Mouse (Mus musculus) liver, embryonic 16.5 days (tissue): ENCODE results near the gene Rbfox3. TPM values are rescaled to one million over a fixed set of nuclear protein-coding genes. Genes with fewer than 3 reads are reported as not detected.
A peak's percentile ranks its signal among the peaks of the same experiment; 100 is the strongest.

Experiments
- ATAC-seq: fragments of 200-750 bp; cut with Nextera tagmentation; 2 replicates; pipeline ENCODE4 v1.8.0; 2017; ENCODE audit warnings: low read depth, mild to moderate bottlenecking, moderate number of reproducible peaks, moderate library complexity
- H3K27ac ChIP-seq: fragments of 300-500 bp; sonication (generic); 2 replicates; pipeline ENCODE4 v1.5.1; 2014; ENCODE audit warnings: mild to moderate bottlenecking, low read length
- H3K27me3 ChIP-seq: fragments of 300-500 bp; sonication (generic); 2 replicates; pipeline ENCODE4 v1.6.1; 2014; ENCODE audit warnings: low read depth, low read length, mixed read lengths; ENCODE audit not compliant: control insufficient read depth, insufficient read depth
- H3K36me3 ChIP-seq: fragments of 300-500 bp; sonication (generic); 2 replicates; pipeline ENCODE4 v1.6.1; 2014; ENCODE audit warnings: mild to moderate bottlenecking; ENCODE audit not compliant: control insufficient read depth, insufficient read depth
- H3K4me1 ChIP-seq: fragments of 300-500 bp; sonication (generic); 2 replicates; pipeline ENCODE4 v1.6.1; 2014; ENCODE audit warnings: low read depth, low read length, mixed read lengths; ENCODE audit not compliant: control insufficient read depth
- H3K4me2 ChIP-seq: fragments of 300-500 bp; sonication (generic); 2 replicates; pipeline ENCODE4 v1.6.1; 2014; ENCODE audit warnings: low read depth, low read length, mixed read lengths
- H3K4me3 ChIP-seq: fragments of 300-500 bp; sonication (generic); 2 replicates; pipeline ENCODE4 v1.5.1; 2014; ENCODE audit warnings: low read depth, mild to moderate bottlenecking, low read length
- H3K9ac ChIP-seq: fragments of 300-500 bp; sonication (generic); 2 replicates; pipeline ENCODE4 v1.6.1; 2014; ENCODE audit warnings: low read depth, low read length
- H3K9me3 ChIP-seq: fragments of 300-500 bp; sonication (generic); replicated peaks from 2 replicates; pipeline ENCODE4 v1.6.1; 2016; ENCODE audit warnings: low read length; ENCODE audit not compliant: control insufficient read depth
- WGBS: fragments of 180-500 bp; shearing (Covaris S2); extraction: QIAGEN DNeasy Blood & Tissue Kit; methylation state at CpG from one replicate; pipeline ENCODE4 v1.1.7; 2014; ENCODE audit not compliant: insufficient replicate concordance; 5-methylcytosine and 5-hydroxymethylcytosine counted together
- polyA plus RNA-seq: library from polyadenylated mRNA; unstranded; fragments of >200 nt; fragmentation: Nextera tagmentation; extraction: Ambion mirVana; gene quantifications from 2 replicates; pipeline ENCODE4 v1.2.1, GENCODE M21; 2015

Rbfox3 gene
- polyA plus RNA-seq, 1 experiment from 2014 or later: 0.40 TPM

DNA sequence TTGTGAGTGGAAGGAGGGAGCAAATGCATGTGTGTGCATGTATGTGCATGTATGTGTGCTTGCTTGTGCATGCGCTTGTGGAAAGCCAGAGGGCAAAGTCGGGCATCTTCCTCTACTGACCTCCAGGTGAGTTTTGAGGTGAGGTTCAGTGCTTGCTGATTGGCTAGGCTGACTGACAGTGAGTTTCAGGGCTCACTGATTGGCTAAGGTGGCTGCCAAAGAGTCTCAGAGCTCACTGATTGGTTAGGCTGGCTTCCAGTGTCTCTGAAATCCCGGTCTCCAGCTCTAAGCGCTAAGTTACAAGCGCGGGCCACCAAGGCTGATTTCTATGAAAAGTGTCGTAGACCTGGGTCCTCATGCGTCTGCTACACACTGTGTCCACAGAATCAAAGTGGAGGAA, 185.0 kb downstream of the Rbfox3 start:
- no peaks in the 10 kb centered on the region for H3K27me3 ChIP-seq

DNA sequence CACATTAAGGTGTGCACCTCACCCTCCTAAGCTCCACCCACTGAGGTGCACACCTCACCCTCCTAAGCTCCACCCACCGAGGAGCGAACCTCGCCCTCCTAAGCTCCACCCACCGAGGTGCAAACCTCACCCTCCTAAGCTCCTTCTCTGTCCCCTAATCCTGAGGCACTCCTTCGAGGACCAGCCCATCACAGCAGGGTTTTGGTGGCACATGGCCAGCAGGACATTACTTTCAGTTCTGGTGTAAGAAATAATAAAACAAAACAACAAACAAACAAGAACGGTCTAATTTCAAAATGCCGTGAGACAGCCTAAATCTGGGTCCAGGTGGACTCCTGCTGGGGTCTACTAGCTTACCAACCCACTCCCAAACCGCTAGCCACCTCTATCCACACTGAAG, 187.0 kb downstream of the Rbfox3 start:
- 61% methylated on average over 8 of the region's 8 CpGs for WGBS
- H3K4me3 ChIP-seq: no peak overlapping the region
- H3K36me3 ChIP-seq: no peaks in the 10 kb centered on the region
- no peak overlapping the region for H3K27ac ChIP-seq
- no peak overlapping the region for H3K4me2 ChIP-seq
- H3K9ac ChIP-seq: no peak overlapping the region
- peaks cover 2% of the 10 kb centered on the region; the same call in 1 of the 2 replicates for H3K4me1 ChIP-seq
- H3K9me3 ChIP-seq: no peaks in the 10 kb centered on the region
- no peak for ATAC-seq
- no peaks in the 10 kb centered on the region for H3K27me3 ChIP-seq

More for the DNA sequence above, 185.0 kb downstream of the Rbfox3 start:
- peaks cover 2% of the 10 kb centered on the region; the same call in 1 of the 2 replicates for H3K4me1 ChIP-seq
- H3K9ac ChIP-seq: no peak overlapping the region
- H3K4me3 ChIP-seq: no peak overlapping the region
- no peak for ATAC-seq
- H3K27ac ChIP-seq: no peak overlapping the region
- no peaks in the 10 kb centered on the region for H3K36me3 ChIP-seq
- WGBS: 69% methylated on average over 8 of the region's 8 CpGs
- H3K9me3 ChIP-seq: peaks cover 3% of the 10 kb centered on the region; the same call in 1 of the 2 replicates
- H3K4me2 ChIP-seq: no peak overlapping the region

DNA sequence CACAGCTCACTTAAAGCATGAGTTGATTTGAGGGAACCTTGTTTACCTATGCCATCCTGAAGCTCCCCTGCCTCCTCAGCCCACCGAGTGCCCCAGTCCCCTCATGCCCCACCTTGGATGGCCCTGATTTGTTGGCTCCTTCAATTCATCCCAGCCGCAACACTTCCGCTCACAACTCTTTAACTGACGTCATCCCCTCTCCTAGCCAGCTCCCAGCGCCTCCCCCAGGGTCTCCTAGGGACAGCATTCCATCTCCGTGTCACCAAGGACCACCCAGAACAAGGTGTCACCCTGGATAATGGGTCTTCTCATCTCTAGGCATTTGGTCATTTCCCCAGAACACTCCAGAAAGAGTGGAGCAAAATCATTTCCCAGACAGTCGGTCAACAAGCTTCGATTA, 188.2 kb downstream of the Rbfox3 start:
- no peak for ATAC-seq

DNA sequence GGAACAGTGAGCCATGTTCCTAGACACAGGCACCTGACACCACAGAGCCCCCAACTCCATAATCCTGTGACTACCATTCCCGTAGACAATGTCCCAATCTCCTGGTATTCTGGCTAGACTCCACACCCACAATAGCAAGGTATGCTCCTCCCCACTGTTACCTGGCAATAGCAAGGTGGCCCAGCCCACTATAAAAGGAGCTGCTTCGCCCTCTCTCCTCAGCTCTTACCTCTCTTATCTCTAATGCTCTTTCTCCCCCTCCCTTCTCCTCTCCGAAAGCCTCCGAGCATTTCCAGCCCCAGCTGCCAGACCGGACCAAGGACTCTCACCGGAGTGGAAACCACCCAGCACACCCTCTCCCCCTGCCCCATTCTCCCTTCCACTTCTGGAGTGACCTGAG, 189.5 kb downstream of the Rbfox3 start:
- H3K27me3 ChIP-seq: no peaks in the 10 kb centered on the region
- peaks cover 1% of the 10 kb centered on the region; the same call in 1 of the 2 replicates for H3K4me1 ChIP-seq
- no peak overlapping the region for H3K27ac ChIP-seq
- H3K4me3 ChIP-seq: no peak overlapping the region
- 40% methylated on average over 6 of the region's 6 CpGs for WGBS
- ATAC-seq: no peak
- no peaks in the 10 kb centered on the region for H3K9me3 ChIP-seq
- no peaks in the 10 kb centered on the region for H3K36me3 ChIP-seq
- no peak overlapping the region for H3K9ac ChIP-seq
- H3K4me2 ChIP-seq: no peak overlapping the region

More for the DNA sequence above, 188.2 kb downstream of the Rbfox3 start:
- WGBS: 51% methylated on average over 8 of the region's 8 CpGs
- H3K9ac ChIP-seq: no peak overlapping the region
- peaks cover 2% of the 10 kb centered on the region; the same call in 1 of the 2 replicates for H3K4me1 ChIP-seq
- no peak overlapping the region for H3K27ac ChIP-seq
- no peaks in the 10 kb centered on the region for H3K9me3 ChIP-seq
- H3K4me3 ChIP-seq: no peak overlapping the region
- no peak overlapping the region for H3K4me2 ChIP-seq
- H3K36me3 ChIP-seq: no peaks in the 10 kb centered on the region
- H3K27me3 ChIP-seq: no peaks in the 10 kb centered on the region

DNA sequence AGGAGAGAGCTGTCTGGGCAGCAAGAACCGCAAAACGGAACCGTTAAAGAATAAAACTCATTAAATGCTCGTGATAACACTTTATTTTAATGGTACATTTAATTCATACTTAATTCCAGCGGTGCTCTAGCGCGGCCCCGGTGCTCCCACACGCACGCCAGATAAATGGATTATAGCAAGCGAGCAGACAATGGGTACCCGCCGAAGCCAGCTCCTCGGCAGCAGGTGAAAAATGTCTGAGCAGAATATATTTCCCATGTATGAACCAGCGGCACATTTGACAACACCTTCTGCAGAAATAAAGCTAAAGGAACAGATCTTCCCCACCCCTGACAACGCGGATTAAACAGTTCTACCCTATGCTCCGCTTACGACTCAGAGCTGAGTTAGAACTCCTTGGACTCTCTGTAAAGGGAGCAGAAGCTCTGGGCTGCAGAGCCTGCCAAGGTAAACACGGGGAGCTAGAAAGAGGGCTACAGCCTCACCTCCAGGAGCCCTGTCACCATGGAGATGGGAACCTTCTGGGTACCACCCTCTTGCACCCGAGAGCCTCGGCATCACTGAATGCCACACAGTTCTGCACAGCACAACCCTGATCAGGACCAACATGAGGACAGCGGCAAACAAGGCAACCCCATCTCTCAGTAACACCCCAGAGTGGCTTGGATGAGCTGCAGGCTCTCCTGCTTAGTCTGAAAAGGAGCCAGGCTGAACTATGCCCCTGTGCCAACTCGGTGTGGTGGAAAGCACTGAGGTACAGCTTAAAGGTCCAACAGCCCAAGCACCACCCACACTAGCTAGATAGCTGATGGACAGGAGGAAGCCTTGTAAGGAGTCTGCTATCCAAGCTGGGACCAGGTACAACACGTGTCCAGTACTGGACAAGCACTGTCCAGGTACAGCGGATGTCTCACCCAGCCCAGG, 196.5 kb downstream of the Rbfox3 start:
- no peak overlapping the region for H3K27ac ChIP-seq
- H3K4me1 ChIP-seq: no peaks in the 10 kb centered on the region
- H3K4me3 ChIP-seq: no peak overlapping the region
- no peak overlapping the region for H3K4me2 ChIP-seq
- H3K27me3 ChIP-seq: no peaks in the 10 kb centered on the region
- H3K36me3 ChIP-seq: no peaks in the 10 kb centered on the region
- ATAC-seq: no peak
- H3K9me3 ChIP-seq: no peaks in the 10 kb centered on the region
- no peak overlapping the region for H3K9ac ChIP-seq
- 73% methylated on average over 26 of the region's 26 CpGs for WGBS

DNA sequence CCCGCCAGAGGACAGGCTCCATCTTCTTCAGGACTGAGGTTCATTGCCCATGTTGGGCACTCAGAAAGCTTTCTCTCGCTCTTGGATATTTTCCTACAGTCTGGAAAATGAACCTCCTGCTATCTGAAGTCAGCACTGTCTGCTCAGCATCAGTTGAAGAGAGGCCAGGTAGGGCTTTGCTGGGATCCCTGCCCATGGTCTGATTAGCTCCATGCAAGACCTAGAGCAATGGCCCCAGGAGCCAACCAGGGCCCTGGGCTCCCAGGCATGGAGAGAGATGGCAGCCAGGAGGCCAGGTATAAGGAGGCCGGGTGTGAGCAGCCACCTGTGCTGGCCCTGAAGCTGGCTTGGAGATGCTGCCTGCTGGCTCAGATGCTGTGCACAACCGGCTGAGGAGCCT, 198.6 kb downstream of the Rbfox3 start:
- no peaks in the 10 kb centered on the region for H3K9me3 ChIP-seq
- no peak overlapping the region for H3K4me2 ChIP-seq
- no peaks in the 10 kb centered on the region for H3K4me1 ChIP-seq
- H3K4me3 ChIP-seq: no peak overlapping the region
- H3K27ac ChIP-seq: no peak overlapping the region
- ATAC-seq: no peak
- H3K9ac ChIP-seq: no peak overlapping the region
- no peaks in the 10 kb centered on the region for H3K36me3 ChIP-seq
- no peaks in the 10 kb centered on the region for H3K27me3 ChIP-seq
- 63% methylated on average over 4 of the region's 4 CpGs for WGBS

- no peak overlapping the region for H3K4me2 ChIP-seq
- H3K27ac ChIP-seq: no peak overlapping the region
- no peak for ATAC-seq
- no peak overlapping the region for H3K4me3 ChIP-seq
- no peak overlapping the region for H3K9ac ChIP-seq
- no peaks in the 10 kb centered on the region for H3K9me3 ChIP-seq
- no peaks in the 10 kb centered on the region for H3K4me1 ChIP-seq
- WGBS: 64% methylated on average over 9 of the region's 9 CpGs
- no peaks in the 10 kb centered on the region for H3K27me3 ChIP-seq
- H3K36me3 ChIP-seq: no peaks in the 10 kb centered on the region
Observed at GRCm38 (mm10) chr11:118712058-118712457, 199.3 kb downstream of the Rbfox3 start.

GRCm38 (mm10) chr11:118710035-118710434, 201.4 kb downstream of the Rbfox3 start:
- H3K27ac ChIP-seq: no peak overlapping the region
- no peaks in the 10 kb centered on the region for H3K36me3 ChIP-seq
- WGBS: 54% methylated on average over 5 of the region's 5 CpGs
- H3K4me2 ChIP-seq: no peak overlapping the region
- peak; percentile 64; the same call in 1 of the 2 replicates for ATAC-seq
- no peaks in the 10 kb centered on the region for H3K4me1 ChIP-seq
- no peaks in the 10 kb centered on the region for H3K27me3 ChIP-seq
- H3K9me3 ChIP-seq: no peaks in the 10 kb centered on the region
- H3K4me3 ChIP-seq: no peak overlapping the region
- H3K9ac ChIP-seq: no peak overlapping the region

GRCm38 (mm10) chr11:118696226-118696930, 215.0 kb downstream of the Rbfox3 start:
- WGBS: 44% methylated on average over 16 of the region's 16 CpGs
- H3K27me3 ChIP-seq: no peaks in the 10 kb centered on the region

More at GRCm38 (mm10) chr11:118696226-118696930, 215.0 kb downstream of the Rbfox3 start:
- Histone ChIP-seq H3K27ac (no peak overlapping the region), H3K36me3 (no peaks in the 10 kb centered on the region), H3K9ac (no peak overlapping the region), H3K4me3 (no peak overlapping the region), H3K4me2 (no peak overlapping the region), H3K4me1 (no peaks in the 10 kb centered on the region), H3K9me3 (no peaks in the 10 kb centered on the region)
- ATAC-seq: no peak
